Mouse (Mus musculus): Measurements from ENCODE around the gene Slc30a1.

GRCm38 (mm10) chr1:191875006-191875405, 31.6 kb upstream of the Slc30a1 start:
- TF ChIP-seq CTCF (IDR thresholded peaks at IDR 0.05; ENCODE audit: insufficient read depth, low read length), result no peak
- no peak for TF ChIP-seq POLR2A (IDR thresholded peaks at IDR 0.05; ENCODE audit: borderline replicate concordance, extremely low read depth, low read depth, low read length)
